Mouse (Mus musculus) megakaryocyte, adult 5-6 weeks (primary cell): Measurements from ENCODE around the gene Olfr1402. TPM values are rescaled to one million over a fixed set of nuclear protein-coding genes. Genes with fewer than 3 reads are reported as not detected.

Experiments used
- ATAC-seq: 2 replicates; pipeline ENCODE4 v1.8.0; 2016; ENCODE audit warnings: mild to moderate bottlenecking, inconsistent platforms; ENCODE audit not compliant: poor library complexity, severe bottlenecking
- total RNA-seq, 2 experiments: library from RNA; stranded (forward) in 1 of 2; stranded (reverse) in 1 of 2; fragments of 153-499, 151-499 nt in 1 of 2; fragments of 221-1000, 200-1000 nt in 1 of 2; gene quantifications; 2 replicates each; pipeline versions ENCODE4 v1.2.3 to v1.2.4; 2015 to 2017

Gene Olfr1402
- total RNA-seq (2015) (not detected in 2 replicates), total RNA-seq (2017) (not detected in 2 replicates)

DNA sequence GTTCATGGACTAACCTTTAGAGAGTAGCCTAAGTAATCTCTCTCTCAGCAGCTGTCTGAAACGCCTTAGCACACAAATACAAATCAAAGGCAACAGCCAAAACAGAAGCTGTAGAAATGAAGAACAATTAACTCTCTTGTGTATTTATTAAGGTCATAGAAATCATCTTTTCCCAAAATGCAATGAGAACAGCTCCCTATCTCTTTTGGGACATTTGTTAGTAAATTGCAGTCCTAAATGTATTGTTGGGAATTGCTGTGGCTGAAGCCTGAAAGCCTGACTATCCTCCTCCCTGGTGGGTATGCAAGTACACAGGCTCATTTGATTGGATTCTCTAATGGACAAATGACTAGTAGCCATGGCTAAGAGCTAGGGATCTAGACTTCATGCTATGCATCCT, at the start of gene Olfr1402:
Olfr1402 (minus strand) TSS at position 101 of the 400 bp plus-strand sequence.
- ATAC-seq = no peak

DNA sequence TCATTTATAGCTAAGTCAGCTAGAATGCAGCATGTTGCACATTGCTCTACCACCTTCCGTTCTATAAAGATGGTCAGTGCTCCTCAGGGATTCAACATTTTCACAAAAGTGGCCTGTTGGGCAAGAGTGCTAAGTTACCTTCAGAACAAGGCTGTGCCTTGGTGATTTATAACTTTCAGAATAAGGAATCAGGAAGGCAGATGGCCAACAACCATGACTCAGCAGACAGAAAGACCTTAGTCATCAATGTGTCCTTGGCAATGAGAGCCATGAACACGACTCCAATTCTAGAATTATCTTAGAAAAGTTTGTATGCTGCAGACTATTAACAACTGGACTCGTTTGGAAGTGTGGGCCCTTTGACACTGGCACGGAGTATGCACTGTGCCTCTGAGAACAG, 33.5 kb upstream of the Olfr1402 start:
- ATAC-seq = no peak

DNA sequence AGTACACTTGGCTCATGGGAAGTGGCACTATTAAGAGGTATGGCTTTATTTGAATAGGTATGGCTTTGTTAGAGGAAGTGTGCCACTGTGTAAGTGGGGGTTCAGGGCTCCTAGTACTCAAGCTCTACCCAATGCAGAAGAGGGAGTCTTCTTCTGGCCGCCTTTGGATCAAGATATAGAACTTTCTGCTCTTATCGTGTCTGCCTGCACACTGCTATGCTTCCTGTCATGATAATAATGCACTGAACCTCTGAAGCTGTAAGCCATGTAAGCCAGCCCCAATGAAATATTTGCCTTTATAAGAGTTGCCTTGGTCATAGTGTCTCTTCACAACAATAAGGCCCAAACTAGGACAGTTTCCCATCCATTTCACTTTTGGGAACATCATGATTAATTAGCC, 16.8 kb upstream of the Olfr1402 start:
- ATAC-seq = no peak

DNA sequence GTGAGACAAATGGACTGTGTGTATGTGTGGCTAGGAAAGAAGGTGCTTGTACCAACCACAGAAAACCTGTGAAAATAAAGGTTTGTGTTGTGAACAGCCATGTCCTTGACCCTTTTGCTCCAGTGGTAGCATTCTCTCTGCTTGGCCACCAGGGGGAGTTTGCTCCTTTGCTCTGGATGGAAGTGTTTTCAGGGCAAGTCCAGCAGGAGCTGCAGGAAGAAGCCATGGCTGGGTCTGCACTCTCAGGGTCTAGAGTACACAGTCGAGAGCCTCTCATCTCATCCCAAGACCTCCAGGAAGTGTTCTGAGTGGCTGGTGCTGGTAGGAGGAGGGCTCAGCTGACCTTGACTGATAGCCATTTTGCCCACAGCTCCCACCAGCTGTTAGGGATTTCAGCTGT, 27.5 kb downstream of the Olfr1402 start:
- ATAC-seq = no peak

DNA sequence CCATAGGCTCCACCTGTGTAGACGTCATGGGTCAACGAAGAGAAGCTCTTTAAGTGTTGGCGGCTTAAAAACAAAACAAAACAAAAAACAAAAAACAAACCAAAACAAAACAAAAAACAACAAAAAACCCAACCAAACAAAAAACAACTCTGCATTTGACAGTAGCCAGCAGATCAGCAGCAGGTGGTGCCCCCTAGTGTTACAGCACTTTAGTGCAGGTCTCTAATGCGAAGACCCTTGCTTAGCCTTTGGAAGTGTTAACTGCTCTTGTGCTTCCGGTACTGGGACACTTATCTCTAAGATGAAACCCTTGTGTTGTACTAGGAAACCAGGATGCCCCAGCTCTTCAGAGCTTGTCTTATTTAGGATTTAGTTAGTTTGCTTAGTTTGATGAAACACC, 28.7 kb downstream of the Olfr1402 start:
- no peak for ATAC-seq

DNA sequence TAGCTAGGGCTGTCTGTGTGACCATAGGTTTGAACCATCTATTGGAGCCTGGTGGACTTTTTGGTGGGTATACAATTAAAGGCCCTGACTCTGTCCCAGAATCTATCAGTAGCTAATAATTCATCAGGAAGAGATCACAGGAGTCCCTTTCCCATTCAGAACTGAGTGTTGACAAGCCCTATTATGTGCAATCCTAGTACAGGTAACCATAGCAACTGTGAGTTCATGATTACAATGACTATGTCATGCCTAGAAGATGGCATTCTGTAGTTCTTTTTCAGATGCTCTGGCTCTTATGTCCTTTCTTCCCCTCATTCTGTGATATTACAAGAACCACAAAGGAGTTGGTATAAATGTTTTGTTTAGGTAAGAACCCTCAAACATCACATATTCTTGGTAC, 51.4 kb downstream of the Olfr1402 start:
- no peak for ATAC-seq

DNA sequence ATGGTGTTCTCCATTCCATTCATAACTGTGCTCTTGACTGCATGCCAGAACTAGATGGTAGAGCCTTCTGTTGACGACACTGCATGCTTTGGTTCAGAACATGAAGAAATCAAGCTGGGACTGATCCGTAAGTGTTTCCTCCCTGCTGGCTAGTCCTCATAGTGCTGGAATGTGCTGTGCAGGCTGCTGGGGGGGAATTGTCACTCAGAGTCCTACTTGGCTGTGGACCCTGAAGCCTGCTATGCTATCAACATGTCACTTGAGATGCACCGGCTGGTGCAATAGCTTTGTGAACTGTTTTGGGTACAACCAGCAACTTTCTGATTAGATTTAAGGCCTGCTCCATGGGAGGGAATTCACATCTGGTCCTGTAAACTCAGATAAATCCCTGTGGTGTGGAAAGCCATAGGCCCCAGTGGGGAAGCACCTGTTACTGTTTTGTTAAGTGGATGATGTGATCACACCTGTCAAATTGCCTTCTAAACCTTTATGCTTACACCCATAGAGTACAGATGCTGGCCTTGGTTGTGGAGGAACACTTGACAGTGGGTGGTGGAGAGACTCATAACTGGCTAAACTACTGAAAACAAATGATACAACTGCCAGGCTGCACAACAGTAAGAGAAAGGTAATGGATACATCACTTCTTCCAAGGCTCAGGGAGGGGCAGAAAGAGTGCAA, 58.3 kb downstream of the Olfr1402 start:
- no peak for ATAC-seq

DNA sequence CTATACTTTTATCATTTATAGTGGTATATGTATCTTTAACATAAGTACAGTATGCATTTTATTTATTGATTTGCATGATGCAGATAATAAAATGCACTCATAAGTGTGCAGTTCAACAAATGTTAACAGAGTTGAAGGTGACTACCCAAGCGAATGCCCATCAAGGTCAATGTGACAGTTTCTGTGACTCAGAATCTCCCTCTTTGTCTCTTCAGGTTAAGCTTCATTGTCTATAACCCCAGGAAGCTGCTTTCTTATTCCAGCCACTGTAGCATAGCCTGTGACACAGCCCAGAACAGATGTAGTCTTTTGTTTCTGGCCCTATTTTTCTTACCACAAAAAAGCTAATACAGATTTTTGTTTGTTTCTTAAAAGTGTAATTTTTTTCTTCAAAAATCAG, 63.4 kb downstream of the Olfr1402 start:
- ATAC-seq = no peak

Other genes starting within 250 kb of the Olfr1402 start
- gene Bcl9, start 124.1 kb downstream of the Olfr1402 start, total RNA-seq (2015) = 10.2 and 12.7 TPM in 2 replicates
- gene Bcl9, start 124.1 kb downstream of the Olfr1402 start, total RNA-seq (2017) = 3.0 and 4.1 TPM in 2 replicates
- 7.2 and 10.1 TPM in 2 replicates for gene Chd1l, start 188.2 kb upstream of the Olfr1402 start, total RNA-seq (2015)
- 21.0 and 23.6 TPM in 2 replicates for gene Chd1l, start 188.2 kb upstream of the Olfr1402 start, total RNA-seq (2017)
- gene Fmo5, start 206.8 kb upstream of the Olfr1402 start, total RNA-seq (2015) = 19.5 and 31.4 TPM in 2 replicates
- gene Fmo5, start 206.8 kb upstream of the Olfr1402 start, total RNA-seq (2017) = 10.7 and 12.1 TPM in 2 replicates
- 10.8 and 12.3 TPM in 2 replicates for gene Prkab2, start 236.2 kb upstream of the Olfr1402 start, total RNA-seq (2015)
- gene Prkab2, start 236.2 kb upstream of the Olfr1402 start, total RNA-seq (2017) = 6.9 and 11.0 TPM in 2 replicates